Mouse (Mus musculus) embryonic facial prominence, embryonic 11.5 days (tissue): ENCODE data around the gene Myo1e. TPM values are rescaled to one million over a fixed set of nuclear protein-coding genes. Genes with fewer than 3 reads are reported as not detected.
A peak's percentile ranks its signal among the peaks of the same experiment; 100 is the strongest.

Experiments
- ATAC-seq: fragments of 200-750 bp; cut with Nextera tagmentation; replicated peaks from 2 replicates; pipeline ENCODE4 v1.8.0; 2017; ENCODE audit warnings: low read depth; ENCODE audit not compliant: insufficient number of reproducible peaks, low FRiP score, low TSS enrichment
- DNase-seq: peaks from one replicate; pipeline ENCODE4 v3.0.0-alpha.2; 2015; ENCODE audit warnings: low spot score
- H3K27ac ChIP-seq: fragments of 300-500 bp; sonication (generic); replicated peaks from 2 replicates; pipeline ENCODE4 v1.5.1; 2014; ENCODE audit warnings: mild to moderate bottlenecking, low read depth, low read length, control low read depth
- H3K27me3 ChIP-seq: fragments of 300-500 bp; sonication (generic); 2 replicates; pipeline ENCODE4 v1.6.1; 2014; ENCODE audit warnings: mild to moderate bottlenecking, low read length, moderate library complexity, mixed read lengths; ENCODE audit not compliant: control insufficient read depth, insufficient read depth
- H3K36me3 ChIP-seq: fragments of 300-500 bp; sonication (generic); replicated peaks from 2 replicates; pipeline ENCODE4 v1.6.1; 2014; ENCODE audit warnings: low read depth, mild to moderate bottlenecking, low read length, moderate library complexity, mixed read lengths; ENCODE audit not compliant: control insufficient read depth, insufficient read depth
- H3K4me1 ChIP-seq: fragments of 300-500 bp; sonication (generic); 2 replicates; pipeline ENCODE4 v1.6.1; 2014; ENCODE audit warnings: low read length, mixed read lengths; ENCODE audit not compliant: control insufficient read depth, insufficient read depth
- H3K4me2 ChIP-seq: fragments of 300-500 bp; sonication (generic); 2 replicates; pipeline ENCODE4 v1.6.1; 2014; ENCODE audit warnings: low read depth, mild to moderate bottlenecking, control low read depth, low read length, moderate library complexity
- H3K4me3 ChIP-seq: fragments of 300-500 bp; sonication (generic); 2 replicates; pipeline ENCODE4 v1.5.1; 2014; ENCODE audit warnings: low read depth, low read length, control low read depth
- H3K9ac ChIP-seq: fragments of 300-500 bp; sonication (generic); replicated peaks from 2 replicates; pipeline ENCODE4 v1.6.1; 2014; ENCODE audit warnings: mild to moderate bottlenecking, control low read depth, low read length
- H3K9me3 ChIP-seq: fragments of 300-500 bp; sonication (generic); replicated peaks from 2 replicates; pipeline ENCODE4 v1.6.1; 2016; ENCODE audit warnings: mild to moderate bottlenecking, low read length, inconsistent platforms, mixed read lengths; ENCODE audit not compliant: control insufficient read depth
- WGBS: fragments of 180-500 bp; shearing (Covaris S2); extraction: QIAGEN DNeasy Blood & Tissue Kit; methylation state at CpG from one replicate; pipeline ENCODE4 v1.1.7; 2014; 5-methylcytosine and 5-hydroxymethylcytosine counted together
- polyA plus RNA-seq: library from polyadenylated mRNA; unstranded; fragments of >200 nt; fragmentation: Nextera tagmentation; extraction: Ambion mirVana; gene quantifications from 2 replicates; pipeline ENCODE4 v1.2.1, GENCODE M21; 2014

The Myo1e gene
- polyA plus RNA-seq, 1 experiment from 2014 or later, result 14.8 TPM

DNA sequence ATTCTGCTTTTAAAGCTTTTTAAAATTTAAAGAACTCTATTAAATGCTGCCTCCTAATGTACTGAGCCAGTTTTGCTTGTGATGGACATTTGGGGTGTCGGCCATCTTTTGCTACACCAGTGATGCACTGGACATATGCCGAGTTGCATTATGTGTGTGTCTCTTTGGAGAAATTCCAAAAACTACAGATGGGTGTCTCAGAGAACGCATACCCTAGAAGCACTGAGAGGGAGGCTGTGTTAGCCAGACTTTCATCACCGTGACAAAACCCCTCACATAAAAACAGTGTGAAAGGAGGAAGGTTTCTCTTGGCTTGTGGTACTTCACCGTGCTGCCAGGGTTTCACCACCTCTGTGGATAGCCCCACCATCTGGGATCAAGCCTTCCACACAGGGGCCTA, 14.8 kb upstream of the Myo1e start:
- 90% methylated on average over 5 of the region's 5 CpGs for WGBS
- Histone ChIP-seq H3K27ac (no peak overlapping the region), H3K27me3 (no peaks in the 10 kb centered on the region), H3K4me2 (no peak overlapping the region), H3K4me3 (no peak overlapping the region), H3K4me1 (no peaks in the 10 kb centered on the region), H3K36me3 (no peaks in the 10 kb centered on the region), H3K9ac (no peak overlapping the region), H3K9me3 (no peaks in the 10 kb centered on the region)
- DNase-seq (no peak), ATAC-seq (no peak)

DNA sequence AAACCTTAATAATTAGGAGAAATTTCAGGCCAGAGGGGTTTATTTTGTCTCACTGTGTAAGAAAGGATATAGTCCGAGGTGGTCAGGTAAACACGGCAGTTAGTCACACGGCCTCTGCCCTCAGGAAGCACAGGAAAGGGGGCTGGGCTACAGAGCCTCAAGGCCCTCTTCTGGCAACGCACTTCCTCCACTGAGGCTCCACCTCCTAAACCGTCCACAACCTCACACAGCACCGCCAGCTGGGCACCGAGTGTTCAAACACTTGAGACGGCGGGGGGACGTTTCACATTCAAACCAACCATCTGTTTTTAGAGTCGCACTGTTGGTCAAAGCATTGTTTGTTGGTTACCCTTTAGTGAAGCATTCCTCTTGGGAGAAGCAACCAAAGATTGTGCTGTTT, 12.5 kb upstream of the Myo1e start:
- Histone ChIP-seq H3K9me3 (no peaks in the 10 kb centered on the region), H3K4me3 (no peak overlapping the region), H3K4me2 (no peak overlapping the region), H3K9ac (no peak overlapping the region), H3K36me3 (no peaks in the 10 kb centered on the region), H3K4me1 (no peaks in the 10 kb centered on the region), H3K27ac (no peak overlapping the region), H3K27me3 (no peaks in the 10 kb centered on the region)
- DNase-seq (no peak), ATAC-seq (no peak)
- WGBS, result 76% methylated on average over 11 of the region's 11 CpGs

DNA sequence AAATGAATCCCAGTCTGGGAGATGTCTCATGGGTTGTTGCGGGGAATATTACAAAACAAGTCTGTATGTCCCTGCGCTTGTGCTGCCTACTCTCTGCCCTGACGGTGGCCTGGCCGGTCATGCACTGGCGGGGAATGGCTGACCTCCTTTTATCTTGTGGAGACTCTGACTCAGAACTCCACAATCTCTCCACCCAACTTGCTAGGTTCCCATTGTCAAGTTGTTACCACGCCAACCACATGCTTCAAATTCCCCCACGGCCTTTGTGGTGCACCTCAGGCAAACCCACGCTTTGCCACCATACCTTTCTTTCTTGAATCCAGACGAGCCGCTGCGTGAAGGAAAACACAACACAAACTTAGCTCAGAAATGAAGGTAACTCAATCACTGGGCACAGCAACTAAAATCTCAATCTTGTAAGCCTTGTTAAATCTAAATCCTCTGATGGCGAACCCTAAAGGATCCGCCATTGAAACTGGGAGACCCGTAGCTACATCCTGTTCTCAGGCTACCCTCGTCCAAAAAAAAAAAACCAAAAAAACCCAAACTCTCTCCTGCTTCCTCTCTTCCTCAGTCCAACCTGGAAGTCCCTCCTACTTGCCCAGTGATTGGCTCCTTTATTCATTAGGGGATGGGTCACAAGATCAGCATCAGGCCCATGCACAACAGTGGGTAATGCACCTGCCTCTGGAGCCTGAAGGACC, 10.0 kb upstream of the Myo1e start:
- WGBS, result 83% methylated on average over 15 of the region's 15 CpGs
- Histone ChIP-seq H3K27ac (no peak overlapping the region), H3K27me3 (no peaks in the 10 kb centered on the region), H3K36me3 (no peaks in the 10 kb centered on the region), H3K4me1 (no peaks in the 10 kb centered on the region), H3K9me3 (no peaks in the 10 kb centered on the region), H3K9ac (no peak overlapping the region), H3K4me2 (no peak overlapping the region), H3K4me3 (no peak overlapping the region)
- ATAC-seq (no peak), DNase-seq (no peak)

DNA sequence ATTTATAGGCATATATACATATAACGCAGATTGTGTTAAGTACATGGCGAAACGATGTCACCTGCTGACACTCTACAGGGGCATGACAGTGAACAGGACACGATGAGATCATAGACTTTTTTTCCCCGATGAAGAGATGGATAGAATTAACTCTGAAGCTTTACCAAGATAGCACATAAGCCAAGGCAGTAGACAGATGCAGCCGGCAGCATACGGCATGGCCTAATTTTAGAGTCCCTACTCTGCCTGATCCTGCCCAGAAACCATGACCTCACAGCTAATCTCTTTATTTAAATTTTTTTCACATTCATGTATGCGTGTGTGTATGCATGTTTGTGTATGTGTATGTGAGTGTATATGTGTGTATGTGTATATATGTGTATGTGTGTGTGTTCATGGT, 9.2 kb upstream of the Myo1e start:
- Histone ChIP-seq H3K27ac (no peak overlapping the region), H3K9me3 (no peaks in the 10 kb centered on the region), H3K9ac (no peak overlapping the region), H3K4me2 (no peak overlapping the region), H3K4me3 (no peak overlapping the region), H3K36me3 (no peaks in the 10 kb centered on the region), H3K27me3 (no peaks in the 10 kb centered on the region), H3K4me1 (no peaks in the 10 kb centered on the region)
- no peak for ATAC-seq
- whole genome bisulfite sequencing, result 93% methylated on average over 8 of the region's 8 CpGs
- no peak for DNase-seq

DNA sequence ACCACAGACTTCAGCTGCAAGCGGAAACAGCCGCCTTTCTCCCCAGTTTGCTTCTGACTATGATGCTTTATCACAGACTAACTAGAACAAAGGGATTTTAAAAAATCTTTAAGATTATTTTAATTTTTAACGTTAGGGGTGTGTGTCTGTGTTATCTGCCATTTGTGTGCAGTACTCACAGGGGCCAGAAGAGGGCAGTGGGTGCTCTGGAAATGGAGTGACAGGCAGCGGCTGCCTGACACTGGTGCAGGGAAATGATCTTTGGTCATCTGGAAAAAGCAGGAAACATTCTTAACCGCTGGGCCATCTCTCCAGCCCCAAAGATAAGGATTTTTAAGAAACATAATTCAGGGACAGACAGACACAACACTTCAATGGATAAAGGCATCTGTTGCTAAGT, 4.4 kb upstream of the Myo1e start:
- no peak overlapping the region for H3K4me2 ChIP-seq
- no peak overlapping the region for H3K4me3 ChIP-seq
- no peak overlapping the region for H3K27ac ChIP-seq
- H3K9ac ChIP-seq, result no peak overlapping the region
- no peaks in the 10 kb centered on the region for H3K4me1 ChIP-seq
- H3K36me3 ChIP-seq, result no peaks in the 10 kb centered on the region
- DNase-seq, result peak; percentile 53
- no peak for ATAC-seq
- H3K9me3 ChIP-seq, result no peaks in the 10 kb centered on the region
- WGBS, result 65% methylated on average over 5 of the region's 5 CpGs
- H3K27me3 ChIP-seq, result no peaks in the 10 kb centered on the region

DNA sequence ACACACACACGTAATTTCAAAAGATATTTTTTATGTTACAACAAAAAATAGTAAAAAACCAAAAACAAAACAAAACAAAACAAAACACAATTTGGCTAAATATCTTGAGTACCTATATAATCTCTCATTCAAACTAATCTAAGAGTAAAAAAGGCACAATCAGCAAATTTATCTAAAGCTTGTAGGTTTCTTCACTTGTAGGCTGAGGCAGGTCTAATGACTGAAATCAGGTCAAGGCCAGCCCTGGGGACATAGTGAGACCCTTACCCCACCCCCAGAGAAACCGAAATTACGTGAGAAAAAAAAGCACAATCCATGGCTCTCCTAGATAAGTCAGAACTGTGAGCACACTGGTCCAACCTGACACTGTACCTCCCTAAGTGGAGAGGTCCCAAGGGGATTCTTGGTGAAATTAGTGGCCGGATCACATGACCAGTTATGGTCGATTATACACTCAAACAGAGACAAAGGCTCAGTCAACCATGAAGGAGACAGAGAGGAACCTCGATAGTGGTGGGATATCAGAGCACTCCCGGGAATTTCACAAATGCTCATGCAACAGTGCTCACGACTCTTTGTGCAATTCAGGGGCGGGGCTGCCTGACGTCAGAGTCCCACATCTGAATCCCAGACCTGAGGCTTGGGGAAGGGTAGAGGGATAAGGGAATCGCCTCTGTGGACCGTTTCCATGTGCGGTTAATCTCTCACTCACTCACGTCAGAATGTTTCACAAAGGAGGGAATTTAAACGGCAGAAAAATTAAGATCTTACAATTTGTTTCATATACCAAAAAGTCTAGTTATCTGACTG, 3.7 kb upstream of the Myo1e start:
- no peak overlapping the region for H3K9ac ChIP-seq
- no peak overlapping the region for H3K4me3 ChIP-seq
- no peaks in the 10 kb centered on the region for H3K27me3 ChIP-seq
- H3K27ac ChIP-seq, result no peak overlapping the region
- DNase-seq (peak; percentile 13), ATAC-seq (no peak)
- WGBS, result 62% methylated on average over 15 of the region's 15 CpGs
- H3K4me2 ChIP-seq, result no peak overlapping the region
- H3K36me3 ChIP-seq, result no peaks in the 10 kb centered on the region
- H3K4me1 ChIP-seq, result no peaks in the 10 kb centered on the region
- H3K9me3 ChIP-seq, result no peaks in the 10 kb centered on the region

DNA sequence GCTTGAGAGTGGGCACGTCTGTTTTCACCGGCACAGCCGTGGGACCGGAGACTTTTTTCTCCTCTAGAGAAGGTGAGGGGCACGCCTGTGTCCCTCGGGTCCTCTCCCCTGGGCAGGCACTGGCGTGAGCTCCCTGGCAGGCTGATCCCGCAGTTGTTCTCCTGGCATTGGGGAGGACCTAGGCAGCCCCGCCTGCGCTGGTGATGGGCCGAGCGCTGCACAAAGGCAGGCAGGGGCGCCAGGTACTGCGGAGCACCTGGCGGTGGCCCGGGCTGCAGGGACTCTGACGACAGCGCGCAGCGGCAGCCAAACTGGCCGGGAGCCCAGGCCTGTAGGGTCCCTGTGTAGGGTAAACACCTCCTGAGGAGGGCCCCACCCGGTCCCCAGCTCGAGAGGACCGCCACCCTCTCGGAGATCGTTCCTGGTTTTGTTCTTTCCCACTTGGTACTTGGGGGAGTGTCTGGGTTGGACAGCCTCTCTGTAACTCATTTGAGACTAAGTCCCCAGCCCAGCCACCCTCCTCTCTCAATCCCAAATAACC, 901 bp downstream of the Myo1e start:
- 0 out of 2 replicates have a peak overlapping the region, but pooled peaks have one; percentile 25 for H3K27ac ChIP-seq
- WGBS, result 0% methylated on average over 26 of the region's 26 CpGs

DNA sequence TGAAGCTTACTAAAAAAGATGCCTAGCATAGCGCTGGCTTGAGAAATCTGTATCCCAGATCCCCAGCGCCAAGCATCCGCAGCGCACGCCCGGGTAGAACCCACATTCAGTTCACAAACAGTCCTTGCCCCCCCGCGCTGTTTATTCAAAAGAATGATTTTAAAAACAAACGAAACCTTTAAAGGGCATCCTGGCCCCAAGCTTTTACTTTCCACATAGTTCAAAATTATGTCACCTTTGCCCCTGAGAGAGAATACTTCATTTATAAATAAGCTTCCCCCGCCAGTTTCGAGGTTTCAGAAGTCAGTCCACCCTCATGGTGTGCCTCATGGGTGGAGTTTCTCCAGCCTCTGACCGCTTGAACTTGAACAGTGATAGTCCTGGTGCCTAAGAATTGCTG, 1.6 kb downstream of the Myo1e start:
- 10% methylated on average over 12 of the region's 12 CpGs for WGBS
- H3K36me3 ChIP-seq, result no peaks in the 10 kb centered on the region
- H3K27me3 ChIP-seq, result no peaks in the 10 kb centered on the region
- no peaks in the 10 kb centered on the region for H3K9me3 ChIP-seq
- peak overlapping the region; percentile 95 for H3K4me2 ChIP-seq
- no peaks in the 10 kb centered on the region for H3K4me1 ChIP-seq
- no peak overlapping the region for H3K27ac ChIP-seq
- ATAC-seq (no peak), DNase-seq (peak; percentile 29)
- no peak overlapping the region; the same call in 1 of the 2 replicates for H3K9ac ChIP-seq
- peak overlapping the region; percentile 76 for H3K4me3 ChIP-seq

More for the DNA sequence above, 901 bp downstream of the Myo1e start:
- Histone ChIP-seq H3K4me3 (peak overlapping the region; percentile 76), H3K9me3 (no peaks in the 10 kb centered on the region), H3K9ac (peak overlapping the region; percentile 60), H3K36me3 (no peaks in the 10 kb centered on the region), H3K27me3 (no peaks in the 10 kb centered on the region), H3K4me1 (no peaks in the 10 kb centered on the region), H3K4me2 (peak overlapping the region; percentile 95)
- ATAC-seq (peak; percentile 49; the same call in 1 of the 2 replicates), DNase-seq (peak; percentile 44)
